Mouse (Mus musculus): ENCODE measurements around the gene Rps18. TPM values are rescaled to one million over a fixed set of nuclear protein-coding genes. Genes with fewer than 3 reads are reported as not detected.
A peak's percentile ranks its signal among the peaks of the same experiment; 100 is the strongest.
"Not testable (repeated sequence)": the region's sequence is repeated elsewhere in the genome, so short reads cannot be mapped to it uniquely, and the experiment has no call there.

Gene Rps18
- 100 to 1,000 TPM; 282 to 369 TPM for total RNA-seq (2021)
- long read RNA-seq, experiment 1, transcript Rps18-210 (3 exons, 499 nt), result minor isoform, 8 of 225 reads
- long read RNA-seq, experiment 1, transcript Rps18-201 (5 exons, 560 nt), result major isoform, 210 of 225 reads
- long read RNA-seq, experiment 1, partial matches to known transcripts, result 3 of 225 reads
- long read RNA-seq, experiment 1, other reads (novel, unspliced or antisense), result 1 of 225 reads
- long read RNA-seq, experiment 2, transcript Rps18-201 (5 exons, 560 nt), result major isoform, 240 of 262 reads
- long read RNA-seq, experiment 2, transcript Rps18-210 (3 exons, 499 nt), result minor isoform, 7 of 262 reads
- long read RNA-seq, experiment 2, partial matches to known transcripts, result 8 of 262 reads
- long read RNA-seq, experiment 2, other reads (novel, unspliced or antisense), result 2 of 262 reads

DNA sequence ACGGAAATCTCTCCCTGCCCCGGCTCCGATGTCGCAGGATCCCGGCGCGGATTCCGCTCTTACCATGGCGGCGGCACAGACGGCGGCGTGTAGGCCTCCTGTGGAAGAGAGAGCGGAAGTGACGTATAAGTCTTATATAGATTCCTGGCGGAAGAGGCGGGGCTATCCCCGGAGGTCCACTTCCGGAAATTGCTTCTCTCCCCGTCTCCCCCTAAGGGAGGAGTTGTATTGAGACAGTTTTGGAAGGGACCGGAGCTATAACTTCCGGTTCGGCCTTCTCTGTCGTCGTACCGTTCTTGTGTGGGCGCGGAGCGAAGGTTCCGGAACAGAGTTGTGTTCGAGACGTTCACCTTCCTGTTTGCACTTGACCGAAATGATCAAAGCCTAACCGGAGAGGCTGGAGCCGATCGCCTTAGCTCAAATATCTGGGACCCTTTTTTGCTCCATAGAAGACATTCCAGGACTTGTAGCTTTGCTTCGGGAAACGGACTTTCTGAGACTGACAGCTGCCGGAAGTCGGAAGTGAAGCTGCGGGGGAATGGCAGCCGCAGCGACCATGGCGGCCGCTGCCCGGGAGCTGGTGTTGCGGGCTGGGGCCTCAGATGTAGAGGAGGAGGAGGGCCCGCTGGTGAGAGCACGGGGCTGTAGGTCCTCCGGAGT lies at the start of gene Rps18, which contains the start of gene Vps52:
Gene Rps18 (minus strand): TSS at position 447 of the 660 bp plus-strand sequence.
Gene Vps52 (plus strand): TSS at position 258 of the 660 bp plus-strand sequence.
- DNase-seq, result peak; percentile 90 to 93
- intact Hi-C loops (cut with DNase I), result loop anchor here (2.0 kb wide), 1 partner anchor 15 kb away; the partner anchor contains the start of genes Pfdn6 and Wdr46

DNA sequence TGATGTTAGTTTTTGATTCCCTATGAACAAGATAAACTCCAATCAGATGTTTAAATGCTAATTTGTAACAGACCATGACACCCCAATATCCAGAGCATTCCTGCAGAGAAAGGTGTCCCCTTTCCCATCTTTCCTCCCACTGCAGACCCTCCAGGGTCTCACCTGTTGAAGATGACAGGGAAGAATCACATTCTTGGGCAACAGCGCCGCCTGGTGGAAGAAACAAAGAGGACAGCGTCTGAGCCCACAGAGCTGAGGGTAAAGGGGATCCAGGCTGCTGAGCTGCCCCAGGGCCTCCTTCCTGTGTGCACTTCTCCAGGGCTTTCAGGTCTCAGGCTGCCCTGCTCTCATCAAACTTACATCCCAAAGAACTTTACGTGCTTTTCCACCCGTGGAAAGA lies 47.6 kb upstream of the Rps18 start:
- intact Hi-C loops (cut with DNase I), result no loop called here
- no peak for DNase-seq

DNA sequence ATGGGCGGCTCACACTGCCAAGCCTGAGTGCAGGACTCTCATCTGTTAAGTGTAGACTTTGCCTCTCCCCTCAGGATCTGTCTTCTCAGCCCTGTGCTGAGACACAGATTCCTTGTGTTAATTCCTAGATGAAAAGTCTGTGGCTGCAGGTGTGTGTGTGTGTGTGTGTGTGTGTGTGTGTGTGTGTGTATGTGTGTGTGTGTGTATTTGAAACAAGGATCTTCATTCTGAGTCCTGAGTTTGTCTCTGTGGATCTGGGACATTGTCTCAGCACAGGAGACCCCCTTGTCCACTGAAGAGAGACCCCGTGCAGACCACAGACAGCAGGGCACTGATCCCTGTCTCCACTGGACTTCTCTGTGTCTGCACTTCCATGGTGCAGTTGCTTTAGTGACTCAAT lies 45.0 kb upstream of the Rps18 start:
- intact Hi-C loops (cut with DNase I); DNase-seq: not testable (repeated sequence)

DNA sequence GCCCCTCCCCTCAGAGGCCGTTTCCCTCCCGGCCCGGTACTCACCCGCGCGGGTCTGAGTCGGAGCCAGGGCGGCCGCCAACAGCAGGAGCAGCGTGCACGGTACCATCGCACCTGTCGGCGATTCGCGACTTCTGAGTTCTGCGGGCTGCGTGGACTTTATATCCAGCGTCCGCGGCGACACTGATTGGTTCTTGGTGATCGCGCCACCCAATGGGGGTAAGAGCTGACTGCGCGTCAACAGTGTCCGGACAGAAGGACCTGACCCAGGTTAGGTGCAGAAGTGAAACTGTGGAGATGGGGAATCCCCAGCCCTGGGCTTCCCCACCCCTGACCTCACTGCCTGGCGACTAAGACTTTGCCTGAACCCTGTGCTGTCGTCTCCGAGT lies 44.3 kb upstream of the Rps18 start, which contains the start of gene H2-K1:
Gene H2-K1 (minus strand): TSS at position 198 of the 388 bp plus-strand sequence.
- intact Hi-C loops (cut with DNase I), result no loop called here
- DNase-seq, result peak; percentile 86 to 87

DNA sequence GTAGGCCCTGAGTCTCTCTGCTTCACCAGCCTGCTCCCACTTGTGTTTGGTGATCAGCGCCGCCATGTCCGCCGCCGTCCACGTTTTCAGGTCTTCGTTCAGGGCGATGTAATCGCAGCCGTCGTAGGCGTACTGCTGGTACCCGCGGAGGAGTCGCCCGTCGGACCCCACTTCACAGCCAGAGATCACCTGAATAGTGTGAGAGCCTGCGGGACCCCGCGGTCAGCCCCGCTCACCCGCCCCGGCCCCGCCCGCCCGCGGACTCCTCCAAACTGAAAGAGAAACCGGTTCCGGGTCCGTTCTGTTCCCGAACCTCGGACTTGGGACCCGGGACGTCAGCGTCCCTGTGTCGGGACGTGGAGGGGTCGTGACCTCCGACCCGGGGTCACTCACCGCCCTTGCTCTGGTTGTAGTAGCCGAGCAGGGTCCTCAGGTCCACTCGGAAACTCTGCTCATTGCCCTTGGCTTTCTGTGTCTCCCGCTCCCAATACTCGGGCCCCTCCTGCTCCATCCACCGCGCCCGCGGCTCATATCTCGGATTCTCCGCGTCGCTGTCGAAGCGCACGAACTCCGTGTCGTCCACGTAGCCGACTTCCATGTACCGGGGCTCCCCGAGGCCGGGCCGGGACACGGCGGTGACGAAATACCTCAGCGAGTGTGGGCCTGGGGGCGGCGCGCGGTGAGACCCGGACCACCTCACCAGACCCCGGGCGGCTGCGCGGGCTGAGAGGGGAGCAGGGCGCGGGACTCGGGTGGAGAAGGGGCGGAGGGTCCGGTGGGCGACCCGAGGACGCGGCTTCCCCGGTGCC lies 43.7 kb upstream of the Rps18 start:
- intact Hi-C loops (cut with DNase I), result no loop called here
- DNase-seq, result no peak

DNA sequence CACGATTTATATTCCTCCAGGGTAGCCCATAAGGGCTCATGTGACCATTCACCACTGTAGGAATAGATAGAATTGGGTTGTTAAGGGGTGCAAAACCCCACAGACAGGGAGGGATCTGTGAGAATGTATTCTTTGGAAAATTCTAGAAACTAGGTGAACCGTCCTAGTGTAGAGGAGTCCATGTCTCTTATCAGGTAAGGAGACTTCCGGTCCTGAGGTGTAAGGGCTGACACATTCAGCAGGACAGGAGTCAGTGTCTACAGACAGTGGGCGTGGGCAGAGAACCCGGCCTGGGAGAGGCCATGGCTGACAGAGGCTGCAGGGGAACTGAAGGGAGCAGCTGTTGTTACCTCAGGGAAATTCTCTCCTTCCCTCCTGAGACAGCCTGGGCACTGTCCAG lies 42.9 kb upstream of the Rps18 start:
- intact Hi-C loops (cut with DNase I); DNase-seq: not testable (repeated sequence)

DNA sequence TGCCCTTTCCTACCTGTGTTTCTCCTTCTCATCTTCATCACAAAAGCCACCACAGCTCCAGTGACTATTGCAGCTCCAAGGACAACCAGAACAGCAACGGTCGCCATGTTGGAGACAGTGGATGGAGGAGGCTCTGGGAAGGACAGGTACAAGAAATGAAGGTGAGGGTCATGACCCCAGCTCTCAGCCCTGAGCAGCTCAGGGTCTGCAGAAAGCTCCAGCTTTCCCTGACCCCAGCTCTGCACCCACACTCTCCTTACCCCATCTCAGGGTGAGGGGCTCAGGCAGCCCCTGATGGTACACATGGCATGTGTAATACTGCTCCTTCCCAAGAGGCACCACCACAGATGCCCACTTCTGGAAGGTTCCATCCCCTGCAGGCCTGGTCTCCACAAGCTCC lies 41.2 kb upstream of the Rps18 start:
- DNase-seq; intact Hi-C loops (cut with DNase I): not testable (repeated sequence)

DNA sequence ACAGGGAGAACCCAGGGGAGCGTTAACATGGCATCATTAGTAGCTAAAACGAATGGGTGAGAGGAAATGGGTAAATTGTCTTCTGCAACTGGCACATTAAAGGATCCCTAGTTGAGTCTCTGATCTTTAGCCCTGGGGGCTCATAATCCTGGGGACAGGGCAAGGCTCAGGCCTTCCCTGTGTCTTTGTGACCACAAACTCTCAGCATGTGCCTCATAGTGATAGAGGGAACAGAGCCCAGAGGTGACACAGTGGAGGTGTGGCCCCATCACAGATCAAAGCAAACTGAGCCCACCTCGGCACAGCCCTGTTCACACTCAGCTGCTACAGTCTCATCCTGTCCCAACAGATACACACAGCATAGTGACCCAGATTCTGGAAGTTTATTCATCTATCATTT lies 39.9 kb upstream of the Rps18 start:
- no peak for DNase-seq
- intact Hi-C loops (cut with DNase I), result no loop called here

DNA sequence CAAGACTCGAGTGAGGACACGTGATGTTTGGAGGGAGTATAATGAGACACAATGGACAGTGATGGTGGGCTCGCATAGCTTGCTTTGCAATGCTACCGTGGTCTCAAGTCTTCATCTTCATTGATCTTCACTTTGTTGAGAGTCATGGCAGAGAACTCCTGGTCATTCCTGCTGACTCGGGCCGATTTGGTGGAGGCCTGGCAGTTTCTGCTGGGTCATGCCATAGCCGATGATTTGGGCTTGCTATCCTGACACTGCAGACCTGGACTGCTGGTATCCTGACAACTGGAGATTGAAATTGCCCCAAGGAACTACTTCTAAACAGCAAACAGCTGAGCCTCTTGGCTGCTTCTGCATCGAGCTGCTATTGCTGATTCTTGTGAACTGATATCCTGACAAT lies 39.2 kb upstream of the Rps18 start:
- intact Hi-C loops (cut with DNase I), result no loop called here
- no peak for DNase-seq

DNA sequence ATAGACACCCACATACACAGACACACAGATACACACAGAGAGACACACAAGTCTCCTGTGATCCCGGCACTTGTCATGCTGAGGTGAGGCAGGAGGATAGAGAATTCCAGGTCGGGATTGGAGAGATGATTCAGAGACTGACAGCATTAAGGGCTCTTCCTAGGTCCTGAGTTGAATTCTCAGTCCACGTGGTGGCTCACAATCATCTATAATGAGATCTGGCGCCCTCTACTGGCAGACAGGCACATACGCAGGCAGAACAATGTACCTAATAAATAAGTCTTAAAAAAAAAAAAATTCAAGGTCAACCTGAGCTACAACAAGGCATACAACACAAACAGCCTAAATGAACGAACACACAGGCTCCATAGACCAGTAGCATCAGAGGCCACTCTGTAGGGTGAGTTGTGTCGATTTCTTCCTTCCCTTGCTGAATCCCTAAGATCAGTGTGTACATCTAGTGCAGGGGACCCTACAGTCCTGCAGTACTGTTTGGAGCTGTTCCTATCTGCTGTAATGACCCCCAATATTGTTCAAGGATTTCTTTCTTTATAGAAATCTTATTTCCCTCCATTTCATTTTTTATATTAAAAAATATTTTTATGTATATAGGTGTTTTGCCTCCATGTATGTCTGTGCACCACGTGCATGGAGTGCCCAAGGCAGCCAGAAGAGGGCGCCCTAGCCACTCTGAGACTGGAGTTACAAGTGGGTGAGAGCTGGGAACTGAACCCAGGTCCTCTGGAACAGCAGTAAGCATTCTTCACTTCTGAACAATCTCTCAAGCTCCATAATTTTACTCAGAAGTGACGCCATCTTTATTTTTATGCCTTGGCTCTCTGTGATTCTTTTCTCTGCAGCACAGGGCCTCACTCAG lies 36.2 kb upstream of the Rps18 start:
- intact Hi-C loops (cut with DNase I), result no loop called here
- DNase-seq, result no peak

DNA sequence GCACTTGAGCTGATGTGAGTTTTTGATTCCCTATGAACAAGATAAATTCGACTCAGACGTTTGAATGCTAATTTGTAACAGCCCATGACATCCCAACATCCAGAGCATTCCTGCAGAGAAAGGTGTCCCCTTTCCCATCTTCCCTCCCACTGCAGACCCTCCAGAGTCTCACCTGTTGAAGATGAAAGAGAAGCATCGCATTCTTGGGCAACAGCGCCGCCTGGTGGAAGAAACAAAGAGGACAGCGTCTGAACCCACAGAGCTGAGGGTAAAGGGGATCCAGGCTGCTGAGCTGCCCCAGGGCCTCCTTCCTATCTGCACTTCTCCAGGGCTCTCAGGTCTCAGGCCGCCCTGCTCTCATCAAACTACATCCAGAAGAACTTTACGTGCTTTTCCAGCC lies 26.3 kb upstream of the Rps18 start:
- intact Hi-C loops (cut with DNase I), result loop anchor here (1.0 kb wide), 1 partner anchor 14 kb away; no protein-coding TSS in a partner anchor
- peak; percentile 45 to 65 for DNase-seq

DNA sequence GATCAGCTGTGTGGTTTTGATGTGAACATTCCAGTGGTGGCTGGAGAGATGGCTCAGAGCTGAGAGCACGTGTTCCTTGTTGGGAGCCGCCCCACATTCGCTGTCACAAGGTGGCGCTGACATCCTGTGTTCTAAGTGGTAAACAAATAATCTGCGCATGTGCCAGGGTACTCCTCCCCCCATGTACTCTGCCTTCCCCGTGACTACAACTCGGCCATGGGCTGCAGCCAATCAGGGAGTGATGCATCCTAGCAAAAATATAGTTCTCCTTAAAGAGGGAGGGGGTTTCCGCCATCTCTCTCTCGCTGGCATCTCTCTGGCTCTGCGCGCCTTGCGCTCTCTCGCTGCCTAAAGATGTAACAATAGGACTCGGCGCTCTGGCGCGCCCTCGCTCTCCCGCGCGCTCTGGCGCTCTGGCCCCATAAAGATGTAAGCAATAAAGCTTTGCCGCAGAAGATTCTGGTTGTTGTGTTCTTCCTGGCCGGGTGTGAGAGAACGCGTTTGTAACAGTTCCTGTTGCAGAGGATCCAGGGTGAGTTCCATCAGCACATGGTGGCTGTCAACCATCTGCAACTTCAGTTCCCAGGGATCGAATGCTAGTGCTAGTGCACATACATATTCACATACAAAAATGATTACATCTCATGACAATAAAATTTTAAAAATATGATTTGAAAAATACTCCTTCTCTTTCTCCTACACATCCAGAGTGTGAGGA lies 25.6 kb upstream of the Rps18 start:
- intact Hi-C loops (cut with DNase I), result not testable (repeated sequence)
- DNase-seq, result peak; percentile 83 to 86

DNA sequence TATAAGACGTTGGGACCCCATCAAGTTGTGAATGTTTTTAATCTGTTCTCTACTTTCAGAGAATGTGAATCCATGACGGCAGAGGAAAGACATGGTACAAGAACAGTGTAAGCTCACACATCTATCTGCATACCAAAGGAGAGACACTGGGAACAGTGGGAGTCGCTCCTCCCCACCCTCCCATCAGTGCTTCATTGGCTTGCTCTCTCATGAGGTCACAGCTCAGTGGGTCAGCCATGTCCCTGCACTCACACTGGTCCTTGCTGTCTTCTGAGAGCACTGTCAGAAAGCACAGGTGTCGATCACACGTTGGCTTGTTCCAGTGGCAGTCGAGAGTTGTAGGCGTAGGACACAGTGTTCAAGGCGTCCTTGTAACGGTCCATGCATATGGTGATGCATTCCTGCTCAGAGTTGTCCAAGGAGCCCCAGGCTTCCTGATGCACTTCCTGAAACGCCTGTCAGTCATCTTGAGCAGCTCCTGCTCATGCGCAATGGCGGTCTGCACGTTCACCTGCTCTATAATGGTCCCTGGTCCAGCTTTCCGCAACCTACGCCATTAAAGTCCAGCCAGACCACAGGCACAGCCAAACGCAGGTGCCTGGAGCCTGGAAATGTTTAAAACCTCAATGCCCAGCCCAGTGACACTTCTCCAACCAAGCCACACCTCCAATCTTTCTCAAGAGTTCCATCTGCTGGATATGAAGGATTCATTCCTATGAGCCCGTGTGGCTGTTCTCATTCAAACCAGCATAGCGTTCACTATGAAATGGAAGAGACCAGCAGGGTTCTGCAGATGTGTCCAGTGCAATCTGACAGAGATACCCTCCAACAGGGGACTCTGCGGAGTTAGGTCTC lies 24.6 kb upstream of the Rps18 start:
- DNase-seq, result no peak
- intact Hi-C loops (cut with DNase I), result no loop called here

DNA sequence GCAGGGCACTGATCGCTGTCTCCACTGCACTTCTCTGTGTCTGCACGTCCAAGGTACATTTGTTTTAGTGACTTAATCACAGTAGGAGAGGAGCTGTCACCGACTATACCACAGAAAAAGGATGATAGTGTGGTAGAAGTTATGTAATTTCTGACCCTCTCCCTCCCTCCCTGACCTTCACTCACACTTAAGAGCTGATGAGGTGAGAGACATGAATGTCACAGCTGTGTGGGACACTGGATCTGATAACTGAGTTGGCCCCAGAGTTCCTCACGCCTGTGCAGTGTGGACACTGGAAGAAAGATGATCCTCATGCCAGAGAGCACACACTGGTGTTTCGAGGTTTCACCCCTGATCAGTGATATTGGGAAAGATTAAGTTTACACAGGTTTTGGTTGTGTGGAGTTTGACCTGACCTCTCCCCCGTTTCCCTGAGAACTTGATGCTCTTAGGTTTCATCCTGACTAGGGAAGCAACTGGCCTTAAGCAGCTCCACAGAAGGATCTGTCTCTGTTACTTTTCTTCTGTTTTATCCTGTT lies 23.8 kb upstream of the Rps18 start:
- intact Hi-C loops (cut with DNase I), result no loop called here
- no peak for DNase-seq

DNA sequence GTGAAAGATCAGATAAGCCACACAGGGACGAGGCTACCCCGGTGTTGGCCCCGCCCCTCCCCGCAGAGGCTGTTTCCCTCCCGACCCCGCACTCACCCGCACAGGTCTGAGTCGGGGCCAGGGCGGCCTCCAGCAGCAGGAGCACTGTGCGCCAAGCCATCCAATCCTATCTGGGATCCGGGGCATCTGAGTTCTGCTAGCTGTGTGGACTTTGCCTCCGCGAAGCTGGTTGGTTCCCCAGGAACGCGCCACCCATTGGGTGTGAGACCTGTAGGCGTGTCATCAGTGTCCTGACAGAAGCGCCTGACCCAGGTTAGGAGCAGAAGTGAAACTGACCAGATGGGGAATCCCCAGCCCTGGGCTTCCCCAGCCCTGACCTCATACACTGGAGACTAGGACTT lies 22.8 kb upstream of the Rps18 start:
- intact Hi-C loops (cut with DNase I), result no loop called here
- DNase-seq, result peak; percentile 69 to 75

DNA sequence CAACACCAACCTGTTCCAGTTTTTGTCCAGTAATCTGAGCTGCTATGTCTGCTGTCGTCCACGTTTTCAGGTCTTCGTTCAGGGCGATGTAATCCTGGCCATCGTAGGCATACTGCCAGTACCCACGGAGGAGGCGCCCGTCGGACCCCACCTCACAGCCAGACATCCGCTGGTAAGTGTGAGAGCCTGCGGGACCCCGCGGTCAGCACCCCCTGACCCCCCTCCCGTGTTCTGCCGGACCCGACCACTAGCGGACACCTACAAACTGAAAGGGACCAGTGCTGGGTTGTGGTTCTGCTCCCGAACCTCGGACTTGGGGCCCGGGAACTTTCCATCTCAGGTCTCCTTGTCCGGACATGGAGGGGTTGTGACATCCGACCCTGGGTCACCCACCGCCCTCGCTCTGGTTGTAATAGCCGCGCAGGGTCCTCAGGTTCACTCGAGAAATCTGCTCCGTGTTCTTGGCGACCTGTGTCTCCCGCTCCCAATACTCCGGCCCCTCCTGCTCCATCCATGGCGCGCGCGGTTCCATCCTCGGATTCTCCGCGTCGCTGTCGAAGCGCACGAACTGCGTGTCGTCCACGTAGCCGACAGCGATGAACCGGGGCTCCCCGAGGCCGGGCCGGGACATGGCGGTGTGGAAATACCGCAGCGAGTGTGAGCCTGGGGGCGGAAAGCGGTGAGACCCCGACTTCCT lies 22.2 kb upstream of the Rps18 start:
- no peak for DNase-seq
- intact Hi-C loops (cut with DNase I), result no loop called here

DNA sequence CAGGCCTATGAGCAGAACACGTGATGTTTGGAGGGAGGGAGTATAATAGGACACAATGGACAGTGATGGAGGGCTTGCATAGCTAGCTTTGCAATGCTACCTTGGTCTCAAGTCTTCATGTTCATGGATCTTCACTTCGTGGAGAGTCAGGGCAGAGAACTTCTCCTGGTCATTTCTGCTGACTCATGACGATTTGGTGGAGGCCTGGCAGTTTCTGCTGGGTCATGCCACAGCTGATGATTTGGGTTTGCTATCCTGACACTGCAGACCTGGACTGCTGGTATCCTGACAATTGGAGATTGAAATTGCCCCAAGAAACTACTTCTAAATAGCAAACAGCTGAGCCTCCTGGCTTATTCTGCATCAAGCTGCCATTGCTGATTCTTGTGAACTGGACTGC lies 17.8 kb upstream of the Rps18 start:
- intact Hi-C loops (cut with DNase I), result no loop called here
- no peak for DNase-seq

All from gastrocnemius, postnatal 36 days (tissue).